Mouse (Mus musculus): ENCODE measurements around the gene Lama2. TPM values are rescaled to one million over a fixed set of nuclear protein-coding genes. Genes with fewer than 3 reads are reported as not detected.

Lama2 gene
- 5.7 and 7.5 TPM in 2 replicates for polyA plus RNA-seq (2015; fragmentation: Nextera tagmentation; extraction: Ambion mirVana)

GRCm38 (mm10) chr10:27619658-27620057 lies at the start of gene Lama2:
Lama2 (minus strand) TSS chr10:27619758.
- 93% methylated on average over 3 of the region's 3 CpGs for WGBS
- Histone ChIP-seq H3K4me3 (no peak within 1 kb of the TSS), H3K27ac (replicated peaks) (no peak within 1 kb of the TSS), H3K27me3 (no peaks in the 10 kb centered on the region), H3K36me3 (no peaks in the 10 kb centered on the region), H3K9me3 (no peaks in the 10 kb centered on the region), H3K4me1 (replicated peaks) (peaks cover 8% of the 10 kb centered on the region), H3K9ac (no peak within 1 kb of the TSS), H3K4me2 (no peak within 1 kb of the TSS)
- ATAC-seq (ENCODE audit: low FRiP score, low read depth) = no peak

- no peak overlapping the region for H3K4me2 ChIP-seq
- no peak for ATAC-seq (ENCODE audit: low FRiP score, low read depth)
- H3K9ac ChIP-seq = no peak overlapping the region
- H3K9me3 ChIP-seq = no peaks in the 10 kb centered on the region
- no peaks in the 10 kb centered on the region for H3K4me1 ChIP-seq (replicated peaks)
- no peak overlapping the region for H3K27ac ChIP-seq (replicated peaks)
- H3K36me3 ChIP-seq = no peaks in the 10 kb centered on the region
- no peak overlapping the region for H3K4me3 ChIP-seq
- 81% methylated on average over 1 of the region's 1 CpGs for WGBS
- no peaks in the 10 kb centered on the region for H3K27me3 ChIP-seq
Observed at GRCm38 (mm10) chr10:27664391-27664790, 44.8 kb upstream of the Lama2 start.

GRCm38 (mm10) chr10:27663396-27663795 lies 43.8 kb upstream of the Lama2 start:
- H3K9ac ChIP-seq = no peak overlapping the region
- no peaks in the 10 kb centered on the region for H3K4me1 ChIP-seq (replicated peaks)
- no peak overlapping the region for H3K27ac ChIP-seq (replicated peaks)
- no peak overlapping the region for H3K4me2 ChIP-seq
- no peaks in the 10 kb centered on the region for H3K9me3 ChIP-seq
- H3K4me3 ChIP-seq = no peak overlapping the region
- no peaks in the 10 kb centered on the region for H3K27me3 ChIP-seq
- ATAC-seq (ENCODE audit: low FRiP score, low read depth) = no peak
- WGBS = 79% methylated on average over 1 of the region's 1 CpGs
- H3K36me3 ChIP-seq = no peaks in the 10 kb centered on the region

- Histone ChIP-seq H3K4me3 (no peak overlapping the region), H3K4me2 (no peak overlapping the region), H3K9me3 (no peaks in the 10 kb centered on the region), H3K36me3 (no peaks in the 10 kb centered on the region), H3K4me1 (replicated peaks) (no peaks in the 10 kb centered on the region), H3K9ac (no peak overlapping the region), H3K27ac (replicated peaks) (no peak overlapping the region), H3K27me3 (no peaks in the 10 kb centered on the region)
- WGBS = 94% methylated on average over 4 of the region's 4 CpGs
- ATAC-seq (ENCODE audit: low FRiP score, low read depth) = no peak
Observed at GRCm38 (mm10) chr10:27654164-27654563, 34.6 kb upstream of the Lama2 start.

GRCm38 (mm10) chr10:27652694-27653335 lies 33.3 kb upstream of the Lama2 start:
- no peak overlapping the region for H3K9ac ChIP-seq
- no peak overlapping the region for H3K27ac ChIP-seq (replicated peaks)
- peak; percentile 61; the same call in 1 of the 2 replicates for ATAC-seq (ENCODE audit: low FRiP score, low read depth)
- no peak overlapping the region for H3K4me2 ChIP-seq
- H3K36me3 ChIP-seq = no peaks in the 10 kb centered on the region
- no peak overlapping the region for H3K4me3 ChIP-seq
- H3K27me3 ChIP-seq = no peaks in the 10 kb centered on the region
- WGBS = 52% methylated on average over 8 of the region's 8 CpGs
- H3K9me3 ChIP-seq = no peaks in the 10 kb centered on the region
- no peaks in the 10 kb centered on the region for H3K4me1 ChIP-seq (replicated peaks)

- no peak for ATAC-seq (ENCODE audit: low FRiP score, low read depth)
- 73% methylated on average over 2 of the region's 2 CpGs for WGBS
- H3K9me3 ChIP-seq = no peaks in the 10 kb centered on the region
- no peaks in the 10 kb centered on the region for H3K4me1 ChIP-seq (replicated peaks)
- H3K4me2 ChIP-seq = no peak overlapping the region
- no peaks in the 10 kb centered on the region for H3K36me3 ChIP-seq
- H3K27me3 ChIP-seq = no peaks in the 10 kb centered on the region
- H3K27ac ChIP-seq (replicated peaks) = no peak overlapping the region
- H3K4me3 ChIP-seq = no peak overlapping the region
- H3K9ac ChIP-seq = no peak overlapping the region
Observed at GRCm38 (mm10) chr10:27635721-27636120, 16.2 kb upstream of the Lama2 start.

- no peak for ATAC-seq (ENCODE audit: low FRiP score, low read depth)
- Histone ChIP-seq H3K4me2 (no peak overlapping the region), H3K9ac (no peak overlapping the region), H3K27ac (replicated peaks) (no peak overlapping the region), H3K4me1 (replicated peaks) (no peaks in the 10 kb centered on the region), H3K27me3 (no peaks in the 10 kb centered on the region), H3K36me3 (no peaks in the 10 kb centered on the region), H3K9me3 (no peaks in the 10 kb centered on the region), H3K4me3 (no peak overlapping the region)
- 74% methylated on average over 4 of the region's 4 CpGs for WGBS
Observed at GRCm38 (mm10) chr10:27631002-27631401, 11.4 kb upstream of the Lama2 start.

GRCm38 (mm10) chr10:27621697-27622449 lies 2.3 kb upstream of the Lama2 start:
- 78% methylated on average over 9 of the region's 9 CpGs for WGBS
- Histone ChIP-seq H3K27ac (replicated peaks) (no peak overlapping the region), H3K4me3 (no peak overlapping the region), H3K9me3 (no peaks in the 10 kb centered on the region), H3K4me1 (replicated peaks) (no peaks in the 10 kb centered on the region), H3K9ac (no peak overlapping the region), H3K4me2 (no peak overlapping the region), H3K36me3 (no peaks in the 10 kb centered on the region), H3K27me3 (no peaks in the 10 kb centered on the region)
- ATAC-seq (ENCODE audit: low FRiP score, low read depth) = no peak

GRCm38 (mm10) chr10:27617522-27618020 lies 2.0 kb downstream of the Lama2 start:
- Histone ChIP-seq H3K9me3 (no peaks in the 10 kb centered on the region), H3K27me3 (no peaks in the 10 kb centered on the region), H3K4me1 (replicated peaks) (peaks cover 8% of the 10 kb centered on the region), H3K4me3 (no peak overlapping the region), H3K27ac (replicated peaks) (no peak overlapping the region), H3K36me3 (no peaks in the 10 kb centered on the region), H3K9ac (no peak overlapping the region), H3K4me2 (no peak overlapping the region)
- no peak for ATAC-seq (ENCODE audit: low FRiP score, low read depth)
- WGBS = 76% methylated on average over 4 of the region's 4 CpGs

GRCm38 (mm10) chr10:27616641-27617415 lies 2.7 kb downstream of the Lama2 start:
- Histone ChIP-seq H3K4me2 (peak overlapping the region; percentile 56), H3K27me3 (no peaks in the 10 kb centered on the region), H3K9ac (peak overlapping the region; percentile 27; the same call in 1 of the 2 replicates), H3K27ac (replicated peaks) (no peak overlapping the region), H3K4me3 (peak overlapping the region; percentile 32), H3K9me3 (no peaks in the 10 kb centered on the region), H3K36me3 (no peaks in the 10 kb centered on the region), H3K4me1 (replicated peaks) (peaks cover 8% of the 10 kb centered on the region)
- 14% methylated on average over 18 of the region's 18 CpGs for WGBS
- ATAC-seq (ENCODE audit: low FRiP score, low read depth) = peak; percentile 56

- Histone ChIP-seq H3K27me3 (no peaks in the 10 kb centered on the region), H3K4me2 (no peak overlapping the region), H3K9ac (no peak overlapping the region), H3K9me3 (no peaks in the 10 kb centered on the region), H3K36me3 (no peaks in the 10 kb centered on the region), H3K4me3 (no peak overlapping the region), H3K4me1 (replicated peaks) (no peaks in the 10 kb centered on the region), H3K27ac (replicated peaks) (no peak overlapping the region)
- ATAC-seq (ENCODE audit: low FRiP score, low read depth) = no peak
- 92% methylated on average over 3 of the region's 3 CpGs for WGBS
Observed at GRCm38 (mm10) chr10:27595675-27596074, 23.9 kb downstream of the Lama2 start.

GRCm38 (mm10) chr10:27533217-27533616 lies 86.3 kb downstream of the Lama2 start:
- no peaks in the 10 kb centered on the region for H3K4me1 ChIP-seq (replicated peaks)
- no peaks in the 10 kb centered on the region for H3K27me3 ChIP-seq
- H3K36me3 ChIP-seq = no peaks in the 10 kb centered on the region
- WGBS = 75% methylated on average over 2 of the region's 2 CpGs
- H3K9me3 ChIP-seq = no peaks in the 10 kb centered on the region
- no peak overlapping the region for H3K4me3 ChIP-seq
- H3K4me2 ChIP-seq = no peak overlapping the region
- H3K27ac ChIP-seq (replicated peaks) = no peak overlapping the region
- no peak overlapping the region for H3K9ac ChIP-seq
- no peak for ATAC-seq (ENCODE audit: low FRiP score, low read depth)

Measured in hindbrain, embryonic 15.5 days (tissue).